13 mouse cellular contexts compared by ENCODE assay signal in the genomic region with DNA sequence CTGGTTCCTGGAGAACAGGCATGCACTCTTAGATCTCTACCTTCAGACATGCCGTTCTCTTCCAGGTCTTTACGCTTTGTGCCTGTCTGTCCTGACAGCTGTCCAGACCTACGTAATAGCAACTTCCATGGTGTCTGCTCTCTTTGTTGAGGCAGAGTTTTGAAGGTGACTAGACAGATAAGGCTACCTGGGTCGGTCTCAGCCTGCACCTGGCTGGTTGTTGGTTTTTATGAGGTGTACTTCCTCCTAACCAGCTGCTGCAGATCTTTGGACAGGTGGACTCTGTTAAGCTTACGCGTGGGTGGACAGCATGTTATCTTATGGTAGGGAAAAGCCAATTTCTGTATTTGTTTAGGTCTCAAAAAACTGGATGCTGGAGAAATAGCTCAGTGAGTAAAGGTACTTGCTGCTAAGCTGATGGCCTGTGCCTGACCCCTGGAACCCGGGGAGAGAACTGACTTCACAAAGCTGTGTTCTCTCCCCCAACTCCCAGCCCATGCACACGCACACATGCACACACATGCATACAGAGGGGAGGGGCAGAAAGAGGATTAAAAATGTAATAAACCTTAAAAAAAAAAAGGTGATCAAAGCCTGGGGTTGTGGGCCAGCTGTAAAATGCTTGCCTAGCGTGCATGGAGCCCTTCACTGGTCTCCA.
A peak's percentile ranks its signal among the peaks of the same experiment; 100 is the strongest.
DNase-seq lines count a peak whose midpoint lies in the region; ATAC-seq and TF ChIP-seq lines count a peak whose summit lies in the region.
"Had no signal": no experiment of that assay in that cellular context is flagged by ENCODE, and none has a peak within 500 bp of the region (broad histone marks: within the 10 kb centered on the region; RNA-seq: fewer than 3 reads in every experiment).

No protein-coding gene starts in this region.

- H3K4me2 ChIP-seq in hindbrain, postnatal 0 days (ENCODE audit: low read depth, low read length) = no peak overlapping the region
- H3K4me2 ChIP-seq in hindbrain, embryonic 12.5 days (replicated peaks) = no peak overlapping the region
- no peak overlapping the region for H3K4me2 ChIP-seq in lung, embryonic 14.5 days
- H3K4me2 ChIP-seq in stomach, embryonic 16.5 days (ENCODE audit: low read depth, low read length) = peak overlapping the region; percentile 5; the same call in 1 of the 2 replicates

- H3K36me3 ChIP-seq in hindbrain, postnatal 0 days (ENCODE audit: insufficient read depth, low read length) = peaks cover 6% of the 10 kb centered on the region; the same call in 1 of the 2 replicates
- peaks cover 8% of the 10 kb centered on the region; the same call in 1 of the 2 replicates for H3K36me3 ChIP-seq in hindbrain, embryonic 12.5 days
- H3K36me3 ChIP-seq in lung, embryonic 14.5 days (ENCODE audit: insufficient read depth) = no peaks in the 10 kb centered on the region; the same call in 1 of the 2 replicates
- H3K36me3 ChIP-seq in stomach, embryonic 16.5 days (ENCODE audit: control insufficient read depth, insufficient read depth, low read length) = no peaks in the 10 kb centered on the region

- H3K4me1 ChIP-seq in hindbrain, postnatal 0 days (ENCODE audit: insufficient read depth, low read length) = no peaks in the 10 kb centered on the region
- H3K4me1 ChIP-seq in hindbrain, embryonic 12.5 days = peaks cover 25% of the 10 kb centered on the region
- peaks cover 5% of the 10 kb centered on the region; the same call in 1 of the 2 replicates for H3K4me1 ChIP-seq in lung, embryonic 14.5 days (ENCODE audit: insufficient read depth)
- peaks cover 27% of the 10 kb centered on the region for H3K4me1 ChIP-seq in stomach, embryonic 16.5 days (ENCODE audit: control insufficient read depth, insufficient read depth, low read length)

- no peak for TF ChIP-seq CTCF in hindbrain, postnatal 0 days (IDR thresholded peaks at IDR 0.05; ENCODE audit: low read depth)
- no peak for TF ChIP-seq CTCF in lung, embryonic 14.5 days (IDR thresholded peaks at IDR 0.05; ENCODE audit: low read depth)

- no peak overlapping the region for H3K4me3 ChIP-seq in hindbrain, postnatal 0 days (ENCODE audit: low read length)
- H3K4me3 ChIP-seq in hindbrain, embryonic 12.5 days = no peak overlapping the region
- no peak overlapping the region for H3K4me3 ChIP-seq in lung, embryonic 14.5 days (ENCODE audit: low read depth, low read length)
- no peak overlapping the region for H3K4me3 ChIP-seq in stomach, embryonic 16.5 days (replicated peaks; ENCODE audit: low read length)

- WGBS in hindbrain, postnatal 0 days = 84% methylated on average over 9 of the region's 9 CpGs
- WGBS in hindbrain, embryonic 12.5 days = 87% methylated on average over 9 of the region's 9 CpGs
- 56% methylated on average over 9 of the region's 9 CpGs for WGBS in lung, embryonic 14.5 days
- WGBS in large intestine, adult 2 months = 23% methylated on average over 9 of the region's 9 CpGs
- WGBS in stomach, embryonic 16.5 days = 44% methylated on average over 9 of the region's 9 CpGs

- ATAC-seq in hindbrain, postnatal 0 days = no peak
- ATAC-seq in hindbrain, embryonic 12.5 days (ENCODE audit: low FRiP score) = no peak
- no peak for ATAC-seq in lung, embryonic 14.5 days (ENCODE audit: insufficient read depth)
- ATAC-seq in stomach, embryonic 16.5 days (ENCODE audit: insufficient read depth, low FRiP score) = peak; percentile 76
- ATAC-seq in granulocyte monocyte progenitor cell, adult 5-6 weeks (replicated peaks; ENCODE audit: poor library complexity, severe bottlenecking) = no peak
- ATAC-seq in inflammation-experienced regulatory T-cells, adult 6 months = no peak

- H3K27ac ChIP-seq in hindbrain, postnatal 0 days = peak overlapping the region; percentile 15; the same call in 1 of the 2 replicates
- H3K27ac ChIP-seq in hindbrain, embryonic 12.5 days = no peak overlapping the region
- H3K27ac ChIP-seq in lung, embryonic 14.5 days (ENCODE audit: low read depth) = peak overlapping the region; percentile 42; the same call in 1 of the 2 replicates
- peak overlapping the region; percentile 72 for H3K27ac ChIP-seq in stomach, embryonic 16.5 days (ENCODE audit: low read length)

- no peaks in the 10 kb centered on the region for H3K9me3 ChIP-seq in hindbrain, postnatal 0 days (ENCODE audit: low read length)
- H3K9me3 ChIP-seq in hindbrain, embryonic 12.5 days (replicated peaks) = no peaks in the 10 kb centered on the region
- H3K9me3 ChIP-seq in lung, embryonic 14.5 days (ENCODE audit: low read depth, low read length) = no peaks in the 10 kb centered on the region
- H3K9me3 ChIP-seq in stomach, embryonic 16.5 days (replicated peaks; ENCODE audit: control insufficient read depth, low read length) = no peaks in the 10 kb centered on the region

- no peak overlapping the region for H3K9ac ChIP-seq in hindbrain, postnatal 0 days (replicated peaks; ENCODE audit: low read length)
- H3K9ac ChIP-seq in hindbrain, embryonic 12.5 days = no peak overlapping the region
- H3K9ac ChIP-seq in lung, embryonic 14.5 days = no peak overlapping the region
- H3K9ac ChIP-seq in stomach, embryonic 16.5 days (ENCODE audit: low read length) = no peak overlapping the region; the same call in 1 of the 2 replicates

- no peak for DNase-seq in hindbrain, postnatal 0 days (ENCODE audit: low spot score)
- no peak for DNase-seq in lung, embryonic 14.5 days
- no peak for DNase-seq in lung, postnatal 10 days
- DNase-seq in large intestine, adult 2 months (ENCODE audit: low read depth, low spot score) = peak; percentile 58
- DNase-seq: adrenal gland, postnatal 36 days; cerebellum, postnatal 36 days; lung, adult 18-20 months; right cerebral cortex, adult 18-20 months; thymus, adult 2 months had no signal

- H3K27me3 ChIP-seq in hindbrain, postnatal 0 days (ENCODE audit: insufficient read depth, low read length) = no peaks in the 10 kb centered on the region
- no peaks in the 10 kb centered on the region for H3K27me3 ChIP-seq in hindbrain, embryonic 12.5 days
- no peaks in the 10 kb centered on the region for H3K27me3 ChIP-seq in lung, embryonic 14.5 days (ENCODE audit: insufficient read depth, low read length)
- H3K27me3 ChIP-seq in stomach, embryonic 16.5 days (ENCODE audit: control insufficient read depth, insufficient read depth, low read length) = no peaks in the 10 kb centered on the region
